Comparison of ENCODE assay signal across 18 mouse cellular contexts in genomic region chr3:90582156-90582555, GRCm38 (mm10). TPM values are rescaled to one million over a fixed set of nuclear protein-coding genes. Genes with fewer than 3 reads are reported as not detected.
DNase-seq lines count a peak whose midpoint lies in the region; ATAC-seq and TF ChIP-seq lines count a peak whose summit lies in the region.
"Had no signal": no experiment of that assay in that cellular context is flagged by ENCODE, and none has a peak within 500 bp of the region (broad histone marks: within the 10 kb centered on the region; RNA-seq: fewer than 3 reads in every experiment).

No protein-coding gene starts in this region.

- H3K4me3 ChIP-seq in limb, embryonic 11.5 days (ENCODE audit: low read depth, low read length), result no peak overlapping the region
- no peak overlapping the region for H3K4me3 ChIP-seq in limb, embryonic 10.5 days
- no peak overlapping the region for H3K4me3 ChIP-seq in bone marrow macrophage, adult 2 months (ENCODE audit: insufficient read depth, low read length)
- H3K4me3 ChIP-seq: erythroblast, embryonic 14.5 days; limb, embryonic 12.5 days had no signal

- 91% methylated on average over 1 of the region's 1 CpGs for WGBS in limb, embryonic 11.5 days
- WGBS in limb, embryonic 10.5 days, result 98% methylated on average over 1 of the region's 1 CpGs

- no peak for TF ChIP-seq POLR2A in bone marrow macrophage, adult 2 months (IDR thresholded peaks at IDR 0.05; ENCODE audit: borderline replicate concordance, low read depth, low read length)

- H3K9me3 ChIP-seq in limb, embryonic 11.5 days (ENCODE audit: control insufficient read depth, low read length), result no peaks in the 10 kb centered on the region
- no peaks in the 10 kb centered on the region for H3K9me3 ChIP-seq in limb, embryonic 10.5 days (replicated peaks)
- H3K9me3 ChIP-seq: limb, embryonic 12.5 days had no signal

- no peaks in the 10 kb centered on the region for H3K4me1 ChIP-seq in limb, embryonic 11.5 days (ENCODE audit: control insufficient read depth, insufficient read depth, low read length)
- H3K4me1 ChIP-seq in limb, embryonic 10.5 days, result no peaks in the 10 kb centered on the region
- peaks cover 14% of the 10 kb centered on the region for H3K4me1 ChIP-seq in bone marrow macrophage, adult 2 months (ENCODE audit: control insufficient read depth, insufficient read depth, low read length)

- TF ChIP-seq CTCF in bone marrow macrophage, adult 2 months (IDR thresholded peaks at IDR 0.05; ENCODE audit: low read depth, low read length), result peak; percentile 24; the same call in 1 of the 2 replicates

- no peak overlapping the region for H3K9ac ChIP-seq in limb, embryonic 11.5 days (ENCODE audit: low read length)
- H3K9ac ChIP-seq: limb, embryonic 12.5 days had no signal

- DNase-seq in CD4-positive, CD25-positive, alpha-beta regulatory T cell, adult 2 months (ENCODE audit: low read depth, low spot score), result peak; percentile 38
- DNase-seq in limb, embryonic 11.5 days (ENCODE audit: low spot score), result peak; percentile 50
- DNase-seq in limb, embryonic 10.5 days (ENCODE audit: low spot score), result no peak
- DNase-seq in B cell, adult 2 months, result peak; percentile 30 to 42
- no peak for DNase-seq in adrenal gland, adult 18-20 months (ENCODE audit: low spot score in 2 of 2)
- DNase-seq in heart, postnatal 14 days, result no peak
- DNase-seq: lung, postnatal 14 days; spleen, adult 18-20 months had no signal

- H3K4me2 ChIP-seq in limb, embryonic 11.5 days (ENCODE audit: low read depth, severe bottlenecking), result no peak overlapping the region
- H3K4me2 ChIP-seq: limb, embryonic 12.5 days had no signal

- H3K27me3 ChIP-seq in limb, embryonic 11.5 days (ENCODE audit: control insufficient read depth, insufficient read depth, low read length), result no peaks in the 10 kb centered on the region
- no peaks in the 10 kb centered on the region for H3K27me3 ChIP-seq in limb, embryonic 10.5 days (ENCODE audit: low read depth, poor library complexity, severe bottlenecking)
- H3K27me3 ChIP-seq: limb, embryonic 12.5 days had no signal

- ATAC-seq in CD4-positive, CD25-positive, alpha-beta regulatory T cell, adult 4 months, result no peak
- no peak for ATAC-seq in limb, embryonic 11.5 days (ENCODE audit: insufficient number of reproducible peaks, low FRiP score, low TSS enrichment, low read depth)
- ATAC-seq: activated CD4-positive, CD25-positive, alpha-beta regulatory T cell, adult 4 months had no signal

- intact Hi-C loops in heart, postnatal 14 days (cut with DNase I), result loop anchor here (5.0 kb wide), 1 partner anchor 40 kb away; no protein-coding TSS in a partner anchor

- no peak overlapping the region for H3K27ac ChIP-seq in limb, embryonic 11.5 days (replicated peaks; ENCODE audit: low read depth, low read length)
- no peak overlapping the region for H3K27ac ChIP-seq in limb, embryonic 10.5 days
- no peak overlapping the region for H3K27ac ChIP-seq in bone marrow macrophage, adult 2 months (ENCODE audit: insufficient read depth, low read depth, low read length)
- H3K27ac ChIP-seq: limb, embryonic 12.5 days had no signal

- H3K36me3 ChIP-seq in limb, embryonic 11.5 days (ENCODE audit: control insufficient read depth, insufficient read depth, low read length), result no peaks in the 10 kb centered on the region
- no peaks in the 10 kb centered on the region for H3K36me3 ChIP-seq in limb, embryonic 10.5 days
- H3K36me3 ChIP-seq: limb, embryonic 12.5 days had no signal

RNA-seq across cellular contexts. Expression of gene S100a2, which starts 7.9 kb away (rescaled TPM):
- polyA plus RNA-seq in CD4-positive, CD25-positive, alpha-beta regulatory T cell, adult 4 months (2017; shearing (Covaris generic)), result not detected
- not detected in 2 replicates for polyA plus RNA-seq in limb, embryonic 11.5 days (2014; fragmentation: Nextera tagmentation; extraction: Ambion mirVana)
- polyA plus RNA-seq in limb, embryonic 10.5 days (2016; fragmentation: Nextera tagmentation; extraction: Ambion mirVana), result not detected in 2 replicates
- polyA plus RNA-seq in bone marrow macrophage, adult 2 months (2012; ENCODE audit: insufficient read depth, insufficient read length, missing spikeins), result not detected in 2 replicates
- total RNA-seq in adrenal gland, adult 18-20 months (2021), result not detected
- not detected for total RNA-seq in heart, postnatal 14 days (2021)
- total RNA-seq: common myeloid progenitor, adult 5-6 weeks; gastrocnemius, adult 18-20 months; monocyte, adult 5-6 weeks had no signal
- polyA plus RNA-seq: activated CD4-positive, CD25-positive, alpha-beta regulatory T cell, adult 4 months; erythroblast, embryonic 14.5 days; heart, embryonic 14.5 days; intestine, embryonic 14.5 days; limb, embryonic 12.5 days had no signal

RNA-seq across cellular contexts. Expression of gene Gm42674, which starts 19.5 kb away (rescaled TPM):
- not detected for polyA plus RNA-seq in CD4-positive, CD25-positive, alpha-beta regulatory T cell, adult 4 months (2017; shearing (Covaris generic))
- not detected in 2 replicates for polyA plus RNA-seq in limb, embryonic 11.5 days (2014; fragmentation: Nextera tagmentation; extraction: Ambion mirVana)
- polyA plus RNA-seq in limb, embryonic 10.5 days (2016; fragmentation: Nextera tagmentation; extraction: Ambion mirVana), result not detected in 2 replicates
- not detected in 2 replicates for polyA plus RNA-seq in bone marrow macrophage, adult 2 months (2012; ENCODE audit: insufficient read depth, insufficient read length, missing spikeins)
- not detected for total RNA-seq in adrenal gland, adult 18-20 months (2021)
- not detected for total RNA-seq in heart, postnatal 14 days (2021)
- total RNA-seq: common myeloid progenitor, adult 5-6 weeks; gastrocnemius, adult 18-20 months; monocyte, adult 5-6 weeks had no signal
- polyA plus RNA-seq: activated CD4-positive, CD25-positive, alpha-beta regulatory T cell, adult 4 months; erythroblast, embryonic 14.5 days; heart, embryonic 14.5 days; intestine, embryonic 14.5 days; limb, embryonic 12.5 days had no signal

RNA-seq across cellular contexts. Expression of gene S100a4, which starts 21.4 kb away (rescaled TPM):
- 100 to 1,000 TPM in 1 of 2 experiments, 10 to 100 TPM in 1; 74.9 to 104 TPM for polyA plus RNA-seq in CD4-positive, CD25-positive, alpha-beta regulatory T cell, adult 4 months (2017; shearing (Covaris generic))
- polyA plus RNA-seq in limb, embryonic 11.5 days (2014; fragmentation: Nextera tagmentation; extraction: Ambion mirVana), result 0.72 and 1.0 TPM in 2 replicates
- 0.34 and 0.64 TPM in 2 replicates for polyA plus RNA-seq in limb, embryonic 10.5 days (2016; fragmentation: Nextera tagmentation; extraction: Ambion mirVana)
- 2,861 and 3,059 TPM in 2 replicates for polyA plus RNA-seq in bone marrow macrophage, adult 2 months (2012; ENCODE audit: insufficient read depth, insufficient read length, missing spikeins)
- 10 to 100 TPM in 1 of 2 experiments, 1 to 10 TPM in 1; 5.1 to 14.9 TPM for total RNA-seq in adrenal gland, adult 18-20 months (2021)
- total RNA-seq in heart, postnatal 14 days (2021), result 10 to 100 TPM; 12.2 to 14.3 TPM
- polyA plus RNA-seq: erythroblast, embryonic 14.5 days had no signal

RNA-seq across cellular contexts. Expression of gene S100a3, which starts 21.8 kb away (rescaled TPM):
- 1 to 10 TPM; 2.1 to 2.5 TPM for polyA plus RNA-seq in CD4-positive, CD25-positive, alpha-beta regulatory T cell, adult 4 months (2017; shearing (Covaris generic))
- polyA plus RNA-seq in limb, embryonic 11.5 days (2014; fragmentation: Nextera tagmentation; extraction: Ambion mirVana), result 0.43 TPM in 1 of 2 replicates, not detected in the other
- 0.98 TPM in 1 of 2 replicates, not detected in the other for polyA plus RNA-seq in limb, embryonic 10.5 days (2016; fragmentation: Nextera tagmentation; extraction: Ambion mirVana)
- polyA plus RNA-seq in bone marrow macrophage, adult 2 months (2012; ENCODE audit: insufficient read depth, insufficient read length, missing spikeins), result not detected in 2 replicates
- not detected for total RNA-seq in adrenal gland, adult 18-20 months (2021)
- total RNA-seq in heart, postnatal 14 days (2021), result not detected
- total RNA-seq: common myeloid progenitor, adult 5-6 weeks; gastrocnemius, adult 18-20 months; monocyte, adult 5-6 weeks had no signal
- polyA plus RNA-seq: erythroblast, embryonic 14.5 days had no signal

RNA-seq across cellular contexts. Expression of gene S100a5, which starts 26.2 kb away (rescaled TPM):
- polyA plus RNA-seq in CD4-positive, CD25-positive, alpha-beta regulatory T cell, adult 4 months (2017; shearing (Covaris generic)), result not detected
- not detected in 2 replicates for polyA plus RNA-seq in limb, embryonic 11.5 days (2014; fragmentation: Nextera tagmentation; extraction: Ambion mirVana)
- not detected in 2 replicates for polyA plus RNA-seq in limb, embryonic 10.5 days (2016; fragmentation: Nextera tagmentation; extraction: Ambion mirVana)
- not detected in 2 replicates for polyA plus RNA-seq in bone marrow macrophage, adult 2 months (2012; ENCODE audit: insufficient read depth, insufficient read length, missing spikeins)
- total RNA-seq in adrenal gland, adult 18-20 months (2021), result not detected
- total RNA-seq in heart, postnatal 14 days (2021), result not detected
- total RNA-seq: common myeloid progenitor, adult 5-6 weeks; monocyte, adult 5-6 weeks had no signal
- polyA plus RNA-seq: activated CD4-positive, CD25-positive, alpha-beta regulatory T cell, adult 4 months; erythroblast, embryonic 14.5 days; heart, embryonic 14.5 days; limb, embryonic 12.5 days had no signal

Comparison
In these comparisons a context has a peak if more than half of its experiments do, and no peak if none do; other contexts are left out.
1. DNase-seq: peak in CD4-positive, CD25-positive, alpha-beta regulatory T cell, adult 2 months (single experiment), limb, embryonic 11.5 days (single experiment) and B cell, adult 2 months (2 of 2); none in limb, embryonic 10.5 days (single experiment), adrenal gland, adult 18-20 months (0 of 2) and heart, postnatal 14 days (0 of 2).
2. RNA of gene S100a4, which starts 21.4 kb away (polyA plus RNA-seq): 2,861 to 3,059 TPM in bone marrow macrophage, adult 2 months and 74.9 to 104 TPM in CD4-positive, CD25-positive, alpha-beta regulatory T cell, adult 4 months; 0.72 to 1.0 TPM in limb, embryonic 11.5 days and 0.34 to 0.64 TPM in limb, embryonic 10.5 days; every median in the first group is over 10 times any median in the second.